Mouse (Mus musculus) adrenal gland, adult 8-10 months (tissue): Measurements from ENCODE around the gene Ccdc148. TPM values are rescaled to one million over a fixed set of nuclear protein-coding genes. Genes with fewer than 3 reads are reported as not detected.

Experiments used
- DNase-seq: peaks from one replicate; pipeline ENCODE4 v3.0.0; 2022
- total RNA-seq, 4 experiments: library from RNA; stranded (reverse); gene quantifications; 2 replicates each; pipeline ENCODE4 v1.2.4; 2022

The Ccdc148 gene
- total RNA-seq, 4 experiments from 2014 or later = 1.1 to 2.9 (median 2.2) TPM

DNA sequence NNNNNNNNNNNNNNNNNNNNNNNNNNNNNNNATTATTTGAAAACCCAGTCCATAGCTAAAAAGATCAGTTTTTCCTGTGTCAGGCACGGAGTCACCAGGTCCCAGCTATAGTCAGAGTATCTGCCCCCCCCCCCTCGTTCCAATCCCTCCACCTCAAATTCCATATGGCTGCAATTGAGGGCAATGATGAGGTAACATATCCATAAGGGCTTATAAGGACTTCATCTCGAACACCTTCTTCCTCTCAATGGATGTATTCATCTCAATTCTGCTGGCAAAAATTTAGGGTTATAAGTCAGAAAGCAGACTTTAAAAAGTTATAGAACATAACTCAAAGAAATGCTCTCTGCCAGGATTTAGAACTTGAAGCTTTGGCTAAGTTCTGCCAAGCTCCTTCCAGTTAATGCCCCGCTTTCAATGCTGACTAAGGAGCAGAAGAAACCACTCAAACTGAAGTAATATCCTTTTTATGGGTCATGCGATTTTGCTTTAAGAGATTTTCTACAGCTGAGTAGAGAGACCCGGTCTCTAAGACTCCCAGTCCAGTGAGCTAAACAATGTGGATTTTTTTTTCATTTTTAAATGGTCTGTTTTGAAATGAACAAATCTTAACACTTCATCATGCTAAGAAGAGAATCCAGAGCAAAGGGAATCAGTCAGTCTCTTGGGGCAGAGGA lies 111.6 kb downstream of the Ccdc148 start:
- no peak for DNase-seq

GRCm38 (mm10) chr2:59043313-59044032 lies 117.0 kb downstream of the Ccdc148 start:
- no peak for DNase-seq

DNA sequence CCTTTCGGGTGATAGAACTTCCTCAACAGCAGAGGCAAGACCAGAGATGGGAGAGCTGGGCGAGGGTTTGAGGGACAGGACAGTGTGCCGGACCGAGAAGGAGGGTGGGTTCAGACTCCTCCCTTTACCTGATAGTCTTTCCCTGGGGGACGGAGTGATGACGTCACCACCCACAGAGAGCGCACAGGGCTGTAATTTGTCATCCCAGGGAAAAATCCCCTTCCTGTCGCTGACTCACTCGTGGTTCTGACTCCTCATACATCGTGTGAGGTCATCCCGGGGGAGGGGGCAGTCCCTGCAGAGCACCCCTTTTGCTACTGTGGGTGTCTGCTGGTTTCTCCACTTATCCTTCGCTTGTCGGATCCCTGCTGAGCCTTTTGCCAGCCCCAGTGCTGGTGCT lies 117.9 kb downstream of the Ccdc148 start:
- DNase-seq = no peak

DNA sequence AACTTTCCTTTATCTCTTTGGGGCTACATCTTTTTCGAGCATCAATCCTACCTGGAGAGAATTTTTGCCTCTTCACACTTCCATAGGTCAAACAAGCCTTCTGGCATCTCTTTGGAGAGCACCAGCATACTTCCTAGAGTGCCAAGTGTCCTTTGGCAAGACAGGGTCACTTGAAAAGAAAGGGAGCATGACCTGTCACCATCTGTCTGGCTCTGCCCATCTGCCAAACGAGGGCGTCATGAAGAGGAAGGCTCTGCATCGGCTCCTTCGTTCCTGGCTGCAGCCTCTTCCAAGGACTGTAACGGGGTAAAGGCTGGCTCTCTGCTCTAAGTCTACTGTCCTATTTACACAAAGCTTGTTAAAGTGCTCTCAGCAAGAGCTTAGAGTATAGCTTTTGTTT lies 124.0 kb downstream of the Ccdc148 start:
- DNase-seq = no peak

GRCm38 (mm10) chr2:59035206-59035605 lies 125.3 kb downstream of the Ccdc148 start:
- no peak for DNase-seq

DNA sequence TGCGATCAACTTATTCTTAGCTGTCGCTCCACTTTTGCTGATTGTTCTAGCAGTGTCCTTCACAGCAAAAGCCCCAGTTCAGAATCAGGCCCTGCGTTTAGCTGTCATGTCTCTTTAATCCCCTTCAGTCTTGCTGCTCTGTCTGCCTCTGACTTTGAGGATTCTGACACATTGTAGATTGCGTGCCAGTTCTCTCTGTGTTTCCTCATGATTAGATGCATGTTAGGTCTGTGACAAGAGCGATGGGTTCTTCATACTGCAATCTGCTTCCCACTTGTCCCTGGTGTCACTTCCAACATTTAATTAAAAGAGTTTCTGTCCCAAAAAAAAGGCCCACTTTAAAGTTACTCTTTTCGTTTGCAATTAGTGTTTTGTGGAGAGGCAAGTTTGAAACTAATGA lies 126.2 kb downstream of the Ccdc148 start:
- no peak for DNase-seq

DNA sequence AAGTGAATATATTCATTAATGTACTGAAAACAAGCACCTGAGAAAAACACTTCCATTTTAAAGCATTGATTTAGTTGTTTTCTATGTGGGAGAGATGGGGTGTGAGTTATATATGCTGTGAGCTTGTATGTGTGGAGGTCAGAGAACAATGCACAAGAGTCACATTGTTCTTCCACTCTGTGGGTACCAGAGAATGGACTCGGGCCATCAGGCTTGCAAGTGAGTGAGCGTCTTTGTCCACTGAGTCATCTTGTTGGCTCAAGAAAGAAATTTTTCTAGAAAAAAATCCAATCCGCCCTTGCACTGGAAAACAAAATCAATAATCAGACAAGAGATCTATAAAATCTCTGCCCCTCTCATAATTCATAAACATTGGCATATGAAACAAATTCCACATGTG lies 135.9 kb downstream of the Ccdc148 start:
- no peak for DNase-seq

GRCm38 (mm10) chr2:59007356-59007755 lies 153.1 kb downstream of the Ccdc148 start:
- no peak for DNase-seq

GRCm38 (mm10) chr2:59006567-59007340 lies 153.7 kb downstream of the Ccdc148 start:
- DNase-seq = no peak

- DNase-seq = no peak
Observed at GRCm38 (mm10) chr2:58997151-58997550, 163.3 kb downstream of the Ccdc148 start.

DNA sequence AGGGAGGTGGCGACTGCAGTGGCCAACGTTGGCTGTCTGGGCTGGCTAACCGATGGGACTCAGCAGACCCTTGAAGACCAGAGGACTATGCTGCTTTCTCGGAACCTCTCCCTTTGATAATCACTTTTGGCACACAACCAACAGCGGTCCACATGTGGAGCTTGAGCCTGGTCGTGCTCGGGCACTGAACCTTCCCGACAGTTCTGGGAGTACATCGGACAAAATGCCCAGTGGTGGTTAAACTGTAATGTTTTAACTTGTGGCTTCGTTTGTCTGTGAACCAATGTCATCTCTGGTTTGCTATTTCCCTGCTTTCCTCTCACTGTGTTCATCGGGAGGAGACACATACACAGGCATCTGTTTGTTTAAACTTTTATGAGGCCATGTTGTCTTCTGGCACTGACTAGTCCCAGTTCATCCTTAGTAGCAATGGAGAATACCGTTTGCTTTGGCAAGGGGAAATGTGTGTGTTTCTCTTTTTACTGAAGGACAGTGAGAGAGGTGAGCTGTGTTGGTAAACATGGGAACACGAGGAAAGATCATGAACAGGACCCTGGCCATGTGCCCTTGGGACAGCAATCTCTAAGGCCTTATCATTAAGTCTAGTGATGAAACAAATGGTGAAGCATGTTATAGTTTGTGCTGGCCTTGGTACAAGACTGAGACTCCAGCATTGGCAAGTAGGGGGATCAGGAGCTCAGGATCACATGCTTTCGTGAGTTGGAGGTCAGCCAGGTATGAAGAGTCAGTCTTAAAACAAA lies 167.9 kb downstream of the Ccdc148 start:
- no peak for DNase-seq

DNA sequence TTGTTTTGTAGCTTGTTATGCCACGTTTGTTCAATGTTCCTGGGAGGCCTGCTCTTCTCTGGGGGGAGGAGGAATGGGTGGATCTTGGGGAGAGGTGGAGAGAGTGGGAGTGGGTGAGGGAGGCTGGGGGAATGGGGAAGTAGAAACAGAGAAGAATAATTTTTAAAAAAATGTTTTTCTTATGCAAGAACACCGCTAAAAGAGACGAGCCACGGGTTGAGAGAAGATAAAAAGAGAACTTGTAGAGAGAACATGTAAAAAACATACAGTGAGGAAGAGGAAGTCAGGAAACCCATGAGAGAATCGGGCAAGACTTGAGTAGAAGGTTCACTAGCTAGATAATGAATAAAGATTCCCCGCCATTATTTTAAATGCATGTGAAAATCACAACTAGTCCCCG lies 182.4 kb downstream of the Ccdc148 start:
- DNase-seq = no peak

GRCm38 (mm10) chr2:58971507-58972275 lies 188.8 kb downstream of the Ccdc148 start:
- DNase-seq = no peak

DNA sequence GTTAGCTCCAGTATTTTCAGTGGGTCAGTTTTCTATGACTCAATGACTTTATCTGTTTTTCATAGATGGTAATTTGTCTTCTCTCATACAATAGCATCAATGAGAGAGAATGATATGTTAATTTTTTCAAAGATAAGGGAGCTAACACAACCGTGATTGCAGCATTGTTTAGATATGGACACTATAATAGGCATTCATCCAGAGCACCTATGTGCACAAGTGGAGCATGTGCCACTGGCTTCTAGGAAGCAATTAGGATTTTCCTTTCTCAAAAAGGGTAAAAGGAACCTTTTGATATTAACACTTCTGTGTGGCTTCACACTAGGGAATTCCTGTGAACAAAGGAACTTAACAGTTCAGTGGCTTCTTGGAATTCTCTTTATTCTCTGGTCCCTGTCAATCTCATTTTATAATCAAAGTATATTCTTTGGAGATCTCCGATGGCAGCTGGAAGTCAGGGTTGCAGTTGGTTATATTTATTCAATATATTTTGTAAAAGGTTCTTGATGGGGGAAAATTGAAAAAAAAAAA lies 203.6 kb downstream of the Ccdc148 start:
- DNase-seq = no peak

DNA sequence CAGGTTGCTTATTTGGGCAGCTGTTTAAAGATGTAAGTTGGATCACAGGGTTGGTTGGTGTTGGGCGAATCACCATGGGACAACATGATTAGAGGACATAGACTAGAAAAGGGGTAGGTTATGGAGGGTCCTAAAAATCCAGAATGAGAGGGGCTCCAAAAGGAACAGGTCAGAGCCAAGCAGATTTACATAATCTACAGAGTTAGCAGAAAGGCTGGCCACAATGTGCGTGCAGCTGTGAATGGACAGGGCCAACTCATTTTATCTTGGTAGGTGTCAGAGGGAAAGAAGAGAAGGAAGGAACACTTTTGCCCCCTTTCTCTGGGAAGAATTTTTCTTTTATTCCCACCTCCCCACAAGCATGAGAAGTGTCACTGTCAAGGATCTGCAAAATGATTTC lies 204.1 kb downstream of the Ccdc148 start:
- no peak for DNase-seq

- no peak for DNase-seq
Observed at GRCm38 (mm10) chr2:58952101-58952500, 208.4 kb downstream of the Ccdc148 start.

DNA sequence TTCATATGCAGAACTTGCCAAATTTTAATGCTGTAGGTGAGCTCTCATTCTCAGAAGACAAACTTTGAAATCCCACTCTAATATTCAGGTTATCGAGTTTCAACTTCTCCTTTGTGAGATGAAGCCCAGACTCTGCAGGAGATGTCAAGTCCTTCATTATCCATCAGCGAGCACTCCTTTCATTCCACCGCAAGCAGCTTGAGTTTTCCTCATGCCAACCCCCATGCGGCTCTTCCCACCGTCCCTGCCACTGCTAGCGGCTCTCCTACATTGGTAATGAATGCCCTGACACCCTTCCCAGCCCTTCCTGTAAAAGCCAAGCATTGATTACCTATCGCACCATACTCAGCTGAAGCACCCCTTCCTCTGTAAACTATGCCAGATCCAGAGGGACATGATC lies 211.7 kb downstream of the Ccdc148 start:
- DNase-seq = no peak

DNA sequence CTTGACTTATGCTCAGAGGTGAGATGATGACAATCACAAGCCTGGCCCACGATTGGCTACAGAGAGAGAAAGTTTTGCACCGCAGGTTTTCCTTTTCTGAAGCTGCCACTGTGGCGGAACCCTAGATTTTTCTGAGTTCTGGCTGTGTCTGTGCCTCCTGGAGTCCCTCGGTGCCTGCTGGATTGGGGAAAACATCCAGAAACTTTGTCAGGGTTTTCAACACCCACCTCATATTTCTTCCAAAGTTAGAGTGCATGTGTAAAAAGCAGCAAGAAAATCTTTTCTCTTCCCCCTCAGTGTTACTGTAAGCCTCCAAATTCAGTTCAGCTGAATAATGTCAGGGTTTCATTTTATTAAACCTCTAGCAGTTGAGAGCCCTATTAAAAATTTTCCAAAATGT lies 219.1 kb downstream of the Ccdc148 start:
- no peak for DNase-seq

- DNase-seq = no peak
Observed at GRCm38 (mm10) chr2:58925551-58925950, 234.9 kb downstream of the Ccdc148 start.

DNA sequence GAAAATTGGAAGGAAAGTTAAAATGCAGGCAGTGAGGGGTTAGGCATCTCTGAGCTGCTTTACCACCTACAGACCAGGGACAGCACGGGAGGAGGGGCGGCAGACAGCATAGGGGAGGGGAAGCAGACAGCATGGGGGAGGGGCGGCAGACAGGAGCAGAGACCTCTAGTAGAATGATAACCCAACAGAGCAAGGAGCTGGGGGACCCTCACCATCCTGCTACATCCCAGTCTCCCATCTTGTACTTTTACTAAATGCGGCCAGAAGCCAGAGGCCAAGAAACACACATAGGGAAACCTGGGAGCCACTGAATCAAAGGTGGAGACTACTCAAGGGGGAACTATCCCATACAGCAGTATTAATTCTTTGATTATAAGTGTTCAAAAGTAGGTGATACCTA lies 242.1 kb downstream of the Ccdc148 start:
- no peak for DNase-seq

DNA sequence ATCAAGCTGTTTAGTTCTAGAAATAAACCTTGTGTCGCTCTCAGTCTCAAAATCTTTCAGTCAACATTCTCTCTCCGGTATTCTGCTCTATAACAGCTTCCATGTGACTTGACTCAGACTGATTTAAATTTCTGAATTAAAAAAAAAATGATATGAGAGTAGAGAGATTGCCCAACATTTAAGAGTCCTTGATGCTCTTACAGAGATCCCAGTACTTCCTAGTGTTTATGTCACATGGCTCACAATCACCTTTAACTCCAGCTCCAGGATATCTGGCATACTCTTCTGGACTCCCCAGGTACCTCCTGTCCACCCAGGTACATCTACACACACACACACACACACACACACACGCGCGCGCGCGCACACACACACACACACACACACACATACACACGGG lies 248.1 kb downstream of the Ccdc148 start:
- no peak for DNase-seq
